Mouse (Mus musculus): ENCODE results near the gene Atp6v0a1.

Gene Atp6v0a1

DNA sequence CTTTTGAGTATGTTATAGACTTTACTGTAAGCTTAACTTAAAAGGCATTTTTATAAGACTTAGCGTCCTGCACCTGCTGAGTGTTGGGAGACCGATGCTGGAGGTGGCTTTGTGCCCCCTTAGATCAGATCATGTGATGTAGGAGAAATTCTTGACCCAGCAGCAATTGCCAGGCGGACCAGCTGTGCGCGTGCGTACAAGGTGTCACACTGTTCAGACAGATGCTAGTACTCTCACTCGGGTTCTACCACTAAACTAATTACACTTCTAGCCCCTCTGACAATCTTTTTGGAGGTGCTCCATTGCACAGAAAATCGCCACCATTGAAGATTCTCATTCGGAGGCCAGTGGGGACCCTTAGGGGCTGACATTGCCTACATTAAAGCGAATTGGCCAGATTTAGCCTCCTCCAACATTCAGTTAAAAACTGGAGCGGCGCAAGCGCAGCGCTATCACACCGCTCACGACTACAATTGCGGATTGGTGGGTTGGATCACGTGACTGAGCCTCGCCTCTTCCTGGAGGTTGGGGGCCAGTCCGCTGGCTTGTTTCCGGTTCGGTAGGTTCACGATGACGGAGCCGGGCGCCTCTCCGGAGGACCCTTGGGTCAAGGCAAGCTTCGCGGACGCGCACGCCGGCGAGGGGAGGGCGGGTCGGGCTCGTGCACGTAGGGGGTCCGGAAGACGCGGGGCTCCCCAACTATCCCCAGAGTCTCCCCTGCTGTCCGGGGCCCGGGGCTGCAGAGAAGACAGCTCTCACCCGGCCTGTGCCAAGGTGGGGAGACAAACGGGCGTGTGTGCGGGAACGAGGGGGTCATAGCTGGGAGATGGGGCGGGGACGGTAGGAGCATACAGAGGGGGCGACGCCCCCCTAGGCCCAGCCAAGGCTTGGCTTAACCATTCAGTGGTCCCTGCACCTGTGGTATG lies 77.8 kb downstream of the Atp6v0a1 start, which contains the start of gene Mlx:
Gene Mlx (plus strand): TSS at position 522 of the 926 bp plus-strand sequence.
- peak; percentile 88 for DNase-seq

DNA sequence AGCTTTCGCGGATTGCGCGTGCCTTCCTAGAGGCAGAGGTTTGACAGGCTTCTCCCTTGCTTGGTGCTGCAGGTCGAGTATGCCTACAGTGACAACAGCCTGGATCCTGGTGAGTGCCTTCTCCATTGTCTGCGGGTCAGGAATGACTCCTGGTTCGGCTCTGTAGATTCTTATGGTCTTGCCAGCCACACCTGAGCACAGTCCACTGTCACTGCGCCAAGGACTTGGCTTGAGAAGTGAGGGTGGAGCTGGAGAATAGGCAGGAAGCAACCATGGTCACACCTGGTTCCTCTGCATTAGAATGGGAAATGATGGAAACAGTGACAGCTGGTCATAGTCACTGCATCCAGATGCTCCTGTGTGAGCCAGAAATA lies 78.4 kb downstream of the Atp6v0a1 start:
- no peak for DNase-seq

DNA sequence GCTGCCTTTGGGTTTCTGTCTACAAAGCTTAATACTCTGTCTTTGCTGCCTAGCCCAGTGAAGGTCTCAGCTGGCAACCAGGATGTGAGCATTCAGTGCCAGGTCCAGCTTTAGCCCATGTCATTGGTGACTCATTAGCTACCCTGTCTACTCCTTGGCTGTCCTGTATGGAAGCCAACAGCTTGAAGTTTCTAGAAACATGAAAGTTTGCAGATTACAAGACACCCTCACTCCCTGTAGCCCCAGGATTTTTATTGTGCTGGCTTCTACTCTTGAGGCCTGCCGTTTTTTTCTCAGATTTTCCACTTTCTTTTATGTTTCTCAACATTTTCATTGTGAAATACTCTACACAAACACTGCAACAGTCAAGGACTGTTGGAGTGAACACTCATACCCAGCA lies 80.7 kb downstream of the Atp6v0a1 start:
- no peak for DNase-seq

DNA sequence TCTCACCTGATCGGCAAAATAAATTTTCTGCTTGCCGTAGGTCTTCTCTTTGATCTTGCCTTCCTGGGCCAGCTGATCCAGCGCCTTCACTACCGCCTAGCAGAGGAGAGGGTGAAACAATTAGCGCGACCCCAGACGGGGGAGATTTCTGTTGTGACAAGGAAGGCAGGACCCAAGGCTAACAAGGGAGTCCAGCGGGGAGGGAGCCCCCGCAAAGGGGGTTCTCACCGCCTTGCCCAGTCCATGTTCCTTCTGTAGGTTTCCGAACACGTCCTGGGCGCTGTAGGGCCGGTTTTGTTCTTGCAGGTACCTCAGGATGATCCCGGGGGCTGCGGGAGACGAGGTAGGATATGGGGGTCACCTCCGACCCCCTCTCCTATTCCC lies 85.7 kb downstream of the Atp6v0a1 start:
- no peak for DNase-seq

DNA sequence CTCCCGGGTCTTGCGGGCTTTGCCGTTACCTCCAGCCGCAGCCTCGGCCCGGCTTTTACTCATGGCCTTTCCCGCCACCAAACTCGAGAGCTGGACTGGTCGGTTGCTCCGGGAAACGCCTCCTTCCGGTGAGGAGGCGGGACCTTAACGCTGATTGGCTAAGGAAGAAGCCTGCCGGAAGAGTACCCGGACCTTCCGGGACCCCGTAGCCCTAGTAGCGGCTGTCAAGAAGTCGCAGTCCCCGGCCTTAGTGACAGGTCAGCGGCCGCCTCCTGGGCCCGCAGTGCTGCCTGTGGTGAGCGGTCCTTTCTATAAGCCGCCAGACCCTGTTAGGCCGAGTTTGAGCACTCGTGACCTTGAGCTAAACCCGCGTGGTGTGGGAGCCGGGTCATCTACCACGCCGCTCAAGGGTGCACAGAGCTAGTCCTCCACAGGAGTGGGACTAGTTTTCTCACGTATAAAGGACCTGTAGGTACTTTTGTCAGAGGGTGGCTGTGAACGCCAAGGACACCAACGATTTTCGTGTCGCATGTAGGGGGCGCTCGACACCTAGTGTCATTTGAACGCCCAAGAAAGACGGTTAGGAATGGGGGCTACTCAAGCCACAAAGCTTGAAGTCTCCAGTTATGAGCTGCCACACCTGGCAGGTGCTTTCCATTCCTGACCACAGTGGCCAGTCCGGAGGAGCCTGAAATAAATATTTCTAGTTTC lies 86.2 kb downstream of the Atp6v0a1 start, which contains the start of gene Psmc3ip:
Gene Psmc3ip (minus strand): TSS at position 123 of the 711 bp plus-strand sequence.
- DNase-seq: peak; percentile 92

DNA sequence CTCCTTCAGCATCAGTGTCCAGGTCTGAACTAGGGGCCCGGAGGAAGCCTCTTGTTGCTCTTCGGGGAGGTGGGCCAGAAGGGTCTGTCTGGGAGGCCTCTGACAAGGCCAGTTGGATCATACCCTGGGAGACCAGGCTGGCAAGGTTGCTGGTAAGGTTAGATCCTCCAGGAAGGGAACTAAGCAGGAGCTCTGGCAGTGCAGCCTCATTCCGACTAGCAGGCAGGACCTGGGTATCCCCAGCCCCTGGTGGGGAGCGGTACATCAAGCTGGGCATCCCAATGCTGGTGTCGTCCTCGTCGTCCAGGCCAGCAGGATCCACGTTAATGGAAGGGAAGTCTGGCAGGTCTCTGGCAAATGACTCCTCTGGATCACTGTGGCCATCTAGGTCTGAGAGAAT lies 89.0 kb downstream of the Atp6v0a1 start:
- DNase-seq: no peak

DNA sequence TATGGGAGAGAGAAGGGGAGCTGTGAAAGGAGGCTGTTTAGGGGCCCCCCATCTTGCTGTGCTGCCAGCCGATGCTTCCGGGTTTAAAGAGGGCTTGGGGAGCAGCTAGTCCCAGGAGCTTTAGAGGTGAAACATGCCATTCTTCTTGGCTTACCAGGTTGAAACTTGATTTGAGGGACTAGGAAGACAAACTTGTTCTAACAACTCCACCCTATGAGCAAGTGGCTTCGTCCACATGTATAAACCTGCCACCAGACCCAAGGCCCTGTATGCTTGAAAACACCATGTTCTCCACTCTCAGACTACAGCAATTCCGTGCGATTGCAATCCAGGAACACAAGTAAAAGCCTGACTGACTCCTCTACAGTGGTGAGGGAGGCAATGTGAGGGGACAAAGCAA lies 93.8 kb downstream of the Atp6v0a1 start:
- DNase-seq: no peak

DNA sequence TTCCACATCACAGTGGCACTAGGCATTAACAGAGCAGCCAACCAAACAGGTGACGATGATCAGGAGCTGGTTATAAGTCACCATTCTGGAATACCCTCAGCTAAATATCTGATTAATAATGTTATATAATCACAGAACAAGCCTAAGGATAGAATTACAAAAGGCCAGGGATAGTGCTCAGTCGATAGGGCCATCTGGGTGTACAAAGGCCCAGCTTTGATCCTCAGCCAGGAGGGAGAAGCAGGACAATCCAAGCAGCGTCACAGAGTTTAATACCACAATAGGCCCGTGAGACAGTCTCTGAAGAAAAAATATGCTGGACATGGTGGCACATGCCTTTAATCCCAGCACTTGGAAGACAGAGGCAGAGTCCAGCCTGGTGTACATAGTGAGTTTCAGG lies 100.1 kb downstream of the Atp6v0a1 start:
- DNase-seq: no peak

DNA sequence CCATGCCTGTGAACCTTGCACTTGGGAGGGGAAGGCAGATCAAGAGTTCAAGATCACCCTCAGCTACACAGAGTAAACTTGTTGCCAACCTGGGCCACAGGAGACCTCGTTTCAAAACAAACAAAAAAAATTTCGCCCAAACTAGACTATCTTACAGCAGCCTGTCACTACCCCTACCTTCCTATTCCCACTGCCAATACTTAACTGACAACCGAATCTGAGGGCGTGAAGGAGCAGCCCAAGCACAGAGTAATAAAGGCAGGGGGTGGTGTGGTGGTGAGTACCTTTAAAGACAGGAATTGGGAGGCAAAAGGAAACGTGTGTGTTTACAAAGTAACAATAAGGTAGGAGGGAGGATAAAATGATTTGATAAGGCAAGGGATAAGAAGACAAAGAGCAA lies 101.5 kb downstream of the Atp6v0a1 start:
- DNase-seq: no peak

DNA sequence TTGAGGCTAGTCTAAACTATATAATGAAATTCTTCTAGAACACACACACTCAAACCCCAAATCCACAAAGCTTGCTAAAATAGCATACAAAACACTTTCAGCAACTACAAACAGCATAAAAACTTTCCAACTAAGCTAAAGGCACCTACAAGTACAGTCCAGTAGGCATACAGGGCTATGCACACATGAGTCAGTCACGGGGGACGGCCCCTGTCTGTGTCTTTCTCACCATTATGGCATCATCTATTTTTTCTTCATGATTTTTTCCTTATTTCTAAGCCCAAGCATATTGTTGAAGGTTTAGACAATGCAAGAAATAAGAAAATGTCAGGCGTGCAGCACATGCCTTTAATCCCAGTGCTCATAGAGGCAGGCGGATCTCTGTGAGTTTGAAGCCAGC lies 101.9 kb downstream of the Atp6v0a1 start:
- DNase-seq: no peak

DNA sequence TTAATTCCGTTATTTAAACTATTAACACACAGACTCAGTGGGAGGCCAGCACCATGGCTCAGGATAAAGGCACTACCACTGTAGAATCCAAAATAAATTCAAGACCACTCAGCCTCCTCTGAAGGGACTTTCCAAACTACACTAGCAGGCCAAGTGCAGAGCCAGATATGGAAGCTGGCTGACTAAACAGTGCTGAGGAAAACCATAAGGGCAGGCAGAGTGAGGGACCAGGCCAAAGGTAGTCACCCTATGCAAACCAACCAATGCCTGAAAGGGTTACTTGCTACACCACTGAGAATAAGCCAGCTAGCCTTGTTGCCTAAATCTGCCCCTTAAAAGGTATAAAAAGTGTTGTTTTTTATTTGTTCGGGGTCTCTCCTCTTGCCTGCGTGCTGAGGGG lies 102.9 kb downstream of the Atp6v0a1 start:
- no peak for DNase-seq
